Mouse (Mus musculus) heart, postnatal 4 days (tissue): ENCODE data around the gene Zscan12. TPM values are rescaled to one million over a fixed set of nuclear protein-coding genes. Genes with fewer than 3 reads are reported as not detected.
A peak's percentile ranks its signal among the peaks of the same experiment; 100 is the strongest.

Source experiments
- DNase-seq: peaks from one replicate; pipeline ENCODE4 v3.0.0; 2021
- total RNA-seq, 2 experiments: library from RNA; stranded (reverse); gene quantifications; 2 replicates each; pipeline ENCODE4 v1.2.3; 2021

Zscan12 gene
- 1 to 10 TPM; 6.6 to 7.5 TPM for total RNA-seq

DNA sequence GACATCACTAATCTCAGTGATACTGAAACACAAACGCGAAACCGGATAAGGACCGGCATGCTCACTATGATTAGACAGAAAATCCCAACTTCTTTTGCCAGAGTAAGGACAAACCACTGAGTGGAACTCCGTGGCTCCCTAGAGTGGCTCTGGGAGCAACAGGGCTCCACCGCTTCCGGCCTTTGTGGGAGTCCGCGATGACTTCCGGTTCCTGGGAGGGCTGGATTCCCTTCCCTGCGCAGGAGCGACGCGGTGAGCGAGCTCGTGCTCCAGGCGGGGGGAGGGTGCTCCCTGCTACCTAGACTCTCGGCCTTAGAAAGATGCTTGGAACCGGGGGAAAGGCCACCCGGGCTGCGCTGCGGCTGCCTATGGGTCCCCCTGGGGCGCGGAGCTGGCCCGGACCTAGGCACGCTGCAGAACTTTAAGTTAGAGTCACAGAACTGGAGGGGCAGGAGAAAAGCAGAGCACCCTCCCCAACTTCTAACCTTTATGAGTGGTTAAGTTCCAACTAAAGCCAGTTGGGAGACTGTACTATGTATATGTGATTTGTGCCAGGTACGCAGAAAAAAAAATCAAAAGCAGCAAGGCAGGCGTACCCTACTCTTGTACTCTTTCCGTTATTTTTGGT lies at the start of gene Zscan12:
Zscan12 (plus strand) TSS at position 200 of the 628 bp plus-strand sequence.
- peak; percentile 90 for DNase-seq

- DNase-seq = no peak
These were observed 49.8 kb upstream of the Zscan12 start for GRCm38 (mm10) chr13:21312854-21313253.

DNA sequence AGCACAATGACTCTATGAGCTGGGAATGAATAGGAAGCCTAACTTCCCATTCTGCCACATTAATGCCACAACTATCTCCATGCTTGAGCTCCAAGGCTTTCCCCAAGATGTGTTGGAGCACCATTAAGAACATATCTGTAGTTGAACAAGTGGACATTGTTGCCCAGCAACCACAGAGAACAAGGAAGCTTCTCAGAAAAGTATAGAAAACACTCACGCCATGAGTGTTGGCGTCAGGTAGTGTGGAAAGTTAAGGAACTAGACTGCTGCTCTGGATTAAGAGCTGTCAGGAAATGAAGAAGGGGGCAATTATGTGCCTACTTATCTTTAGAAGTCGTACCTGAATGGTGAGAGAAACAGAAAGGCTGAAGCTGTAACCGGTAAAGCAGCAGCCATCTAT lies 48.7 kb upstream of the Zscan12 start:
- no peak for DNase-seq

GRCm38 (mm10) chr13:21320262-21320661 lies 42.4 kb upstream of the Zscan12 start:
- no peak for DNase-seq

DNA sequence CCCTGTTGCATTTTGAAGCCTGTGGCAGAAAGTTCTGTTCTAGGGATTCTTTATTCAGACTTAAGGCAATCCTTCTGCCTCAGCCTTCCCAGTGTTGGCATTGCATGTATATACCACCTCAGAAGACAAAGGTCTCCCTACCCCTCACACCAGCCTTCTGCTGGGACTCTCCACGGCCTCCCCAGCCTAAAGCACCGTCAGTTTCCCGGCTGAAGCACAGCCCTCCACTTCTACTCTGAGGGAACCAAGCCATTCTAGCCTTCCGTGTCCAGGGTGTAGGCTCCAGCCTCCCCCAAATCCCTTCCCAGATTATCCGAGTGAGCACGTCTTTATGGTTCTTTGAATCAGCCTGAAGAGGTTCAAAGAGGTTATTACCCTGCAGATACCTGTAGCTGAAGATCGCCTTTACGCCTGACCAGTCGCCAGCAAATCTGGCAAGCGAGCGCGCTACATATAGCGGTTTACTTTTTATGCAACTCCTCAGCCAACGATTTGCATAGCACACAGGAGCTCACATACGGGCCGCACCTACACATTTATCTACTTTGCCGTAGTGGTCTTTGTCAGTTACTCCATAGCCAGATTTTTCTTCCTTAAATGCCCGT lies 40.6 kb upstream of the Zscan12 start:
- DNase-seq = no peak

GRCm38 (mm10) chr13:21322509-21323375 lies 39.9 kb upstream of the Zscan12 start:
- no peak for DNase-seq

- no peak for DNase-seq
These were observed 39.2 kb upstream of the Zscan12 start for GRCm38 (mm10) chr13:21323405-21323804.

DNA sequence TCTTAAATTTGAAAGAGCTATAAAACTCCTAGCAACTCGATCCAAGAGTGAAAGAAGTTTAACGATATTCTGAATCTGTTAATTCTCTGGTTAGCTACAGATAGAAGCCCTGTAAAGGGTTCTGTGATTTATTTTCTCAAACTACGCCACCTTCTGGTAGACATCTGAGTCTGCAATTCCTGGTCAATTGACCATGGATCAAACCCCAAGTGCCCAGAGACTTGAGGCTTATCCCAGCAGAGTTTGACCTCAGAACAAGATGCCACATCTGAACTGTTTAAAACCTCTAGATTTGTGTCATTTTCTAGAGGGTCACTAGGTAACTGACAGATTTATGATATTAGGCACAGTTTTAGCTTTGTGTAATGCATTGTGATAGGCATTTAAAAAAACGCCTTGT lies 36.4 kb upstream of the Zscan12 start:
- peak; percentile 7 for DNase-seq

DNA sequence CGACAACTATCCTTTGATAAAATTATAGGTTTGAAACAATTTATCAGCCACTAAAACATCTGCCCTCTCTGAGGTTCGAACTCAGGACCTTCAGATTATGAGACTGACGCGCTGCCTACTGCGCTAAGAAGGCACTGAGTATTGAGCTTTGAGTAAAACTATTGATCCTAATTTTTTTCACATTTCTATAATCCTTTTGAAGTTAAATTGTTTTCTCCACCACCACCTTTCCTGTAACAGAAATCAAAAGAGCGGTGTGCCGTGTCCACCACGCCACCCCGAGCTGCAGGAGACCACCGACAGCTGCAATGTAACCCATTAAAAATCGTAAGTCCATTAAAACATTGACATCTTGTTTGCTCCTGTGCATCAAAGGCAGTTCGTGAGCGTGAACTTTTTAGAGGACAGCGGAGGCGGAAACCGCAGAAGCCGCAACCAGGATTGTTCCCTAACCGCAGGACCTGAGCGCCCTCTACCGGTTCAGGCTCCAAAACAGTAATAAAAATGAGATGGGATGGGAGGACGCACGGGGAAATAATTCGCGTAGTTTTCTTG lies 35.9 kb upstream of the Zscan12 start:
- peak; percentile 89 for DNase-seq

GRCm38 (mm10) chr13:21327424-21327823 lies 35.2 kb upstream of the Zscan12 start:
- no peak for DNase-seq

DNA sequence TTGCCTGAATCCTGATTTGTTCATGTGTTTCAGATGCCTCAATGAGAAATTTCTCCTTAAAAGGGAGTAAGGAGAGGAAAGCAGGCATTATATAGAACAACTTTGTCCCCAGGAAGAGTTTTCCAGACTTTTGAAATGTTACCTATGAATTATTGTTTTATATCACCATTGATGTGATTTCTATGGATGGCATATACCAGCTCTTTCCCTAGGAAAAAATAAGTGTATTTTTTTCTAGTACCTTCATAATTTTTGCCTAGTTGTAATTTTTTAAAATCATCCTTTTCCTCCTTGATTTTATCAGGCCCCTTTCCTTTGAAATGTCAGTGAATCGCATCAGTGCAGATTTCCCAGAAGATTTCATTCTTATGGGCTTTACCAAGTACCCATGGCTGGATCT lies 16.0 kb upstream of the Zscan12 start, which contains the start of gene Olfr1367:
Olfr1367 (plus strand) TSS at position 301 of the 400 bp plus-strand sequence.
- DNase-seq = no peak

- no peak for DNase-seq
These were observed 12.0 kb upstream of the Zscan12 start for GRCm38 (mm10) chr13:21350593-21350992.

DNA sequence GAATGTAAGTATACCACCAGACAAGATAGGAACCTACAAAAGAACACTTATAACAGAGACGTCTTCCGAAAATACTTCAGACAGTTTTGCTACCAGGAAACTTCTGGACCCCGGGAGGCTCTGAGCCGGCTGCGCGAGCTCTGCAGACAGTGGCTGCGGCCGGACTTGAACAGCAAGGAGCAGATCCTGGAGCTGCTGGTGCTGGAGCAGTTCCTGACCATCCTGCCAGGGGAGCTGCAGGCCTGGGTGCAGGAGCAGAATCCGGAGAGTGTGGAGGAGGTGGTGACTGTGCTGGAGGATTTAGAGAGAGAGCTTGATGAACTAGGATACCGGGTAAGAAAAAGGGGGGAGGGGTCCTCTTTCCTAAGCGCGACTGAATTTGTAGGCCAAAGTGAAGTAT lies 1.1 kb downstream of the Zscan12 start:
- peak; percentile 10 for DNase-seq

DNA sequence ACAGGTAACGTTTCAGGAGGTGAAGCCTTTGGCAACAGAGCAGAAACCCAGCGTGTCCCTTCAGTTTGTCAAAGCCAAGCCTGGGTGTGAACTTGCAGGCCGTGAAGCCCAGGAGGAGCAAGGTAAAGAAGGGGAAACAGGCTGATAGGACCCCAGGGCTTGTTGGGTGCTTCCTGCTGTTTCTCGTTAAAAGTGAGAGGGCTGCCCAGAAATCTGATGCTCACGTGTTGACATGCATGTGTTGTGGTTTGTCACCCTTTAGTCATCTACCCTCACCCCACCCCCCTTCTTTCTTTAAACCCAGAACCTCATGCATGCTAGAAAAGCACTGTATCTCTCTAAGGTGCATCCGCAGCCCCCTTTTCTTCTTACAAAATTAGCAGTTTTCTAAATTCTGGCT lies 4.0 kb downstream of the Zscan12 start:
- no peak for DNase-seq

DNA sequence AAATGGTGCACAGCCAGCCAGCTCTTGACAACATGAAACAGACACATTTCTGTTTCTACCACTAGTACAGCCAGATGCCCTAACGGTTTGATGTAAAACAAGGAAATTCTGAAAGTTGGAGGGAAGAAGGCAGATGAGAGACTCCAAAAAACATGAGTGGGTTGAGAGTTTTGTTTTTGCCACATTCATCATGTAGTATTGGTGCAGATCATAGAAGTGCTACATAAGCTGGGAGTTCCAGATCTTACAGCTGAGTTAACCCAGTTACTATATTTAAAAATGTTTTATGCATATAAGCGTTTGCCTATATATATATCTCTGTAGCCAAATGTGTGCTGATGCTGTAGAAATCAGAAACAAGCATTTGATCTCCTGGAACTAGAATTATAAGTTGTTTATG lies 10.1 kb downstream of the Zscan12 start:
- DNase-seq = no peak

- no peak for DNase-seq
These were observed 15.2 kb downstream of the Zscan12 start for GRCm38 (mm10) chr13:21377773-21378172.

DNA sequence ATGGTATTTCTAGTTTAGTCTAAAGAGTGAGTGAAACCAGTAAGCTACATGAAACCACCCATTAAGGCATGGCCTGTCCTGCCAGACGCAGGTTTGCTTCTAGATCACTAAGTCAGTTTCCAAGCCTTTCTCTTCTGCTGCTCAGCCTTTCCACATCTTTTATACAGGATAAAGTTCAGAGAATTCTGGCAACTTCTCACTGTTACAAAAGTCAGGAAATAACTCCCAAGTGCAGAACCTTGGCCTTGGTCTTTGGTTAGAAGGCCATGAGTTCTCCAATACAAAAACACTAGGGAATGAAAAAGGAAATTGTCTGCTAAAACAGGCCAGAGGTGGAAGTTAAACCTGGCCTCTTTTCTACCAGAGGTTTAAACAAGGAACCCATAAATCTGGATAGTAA lies 32.6 kb downstream of the Zscan12 start:
- no peak for DNase-seq

GRCm38 (mm10) chr13:21395623-21396022 lies 33.0 kb downstream of the Zscan12 start:
- DNase-seq = no peak

DNA sequence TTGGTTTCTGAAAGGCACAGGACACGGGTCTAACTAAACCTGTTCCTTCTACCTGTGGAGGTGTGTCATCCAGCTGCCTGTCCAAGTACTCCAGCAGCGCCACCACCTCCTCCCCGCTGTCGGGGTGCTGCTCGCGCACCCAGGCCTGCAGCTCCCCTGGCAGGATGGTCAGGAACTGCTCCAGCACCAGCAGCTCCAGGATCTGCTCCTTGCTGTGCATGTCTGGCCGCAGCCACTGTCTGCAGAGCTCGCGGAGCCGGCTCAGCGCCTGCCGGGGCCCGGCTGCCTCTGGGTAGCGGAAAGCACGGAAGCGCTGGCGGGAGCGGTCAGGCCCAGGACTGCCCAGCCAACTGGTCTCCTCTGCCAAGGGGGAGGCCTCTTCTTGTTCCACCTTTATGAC lies 33.4 kb downstream of the Zscan12 start:
- peak; percentile 35 for DNase-seq

- no peak for DNase-seq
These were observed 34.9 kb downstream of the Zscan12 start for GRCm38 (mm10) chr13:21397486-21397885.

GRCm38 (mm10) chr13:21401166-21401565 lies 38.5 kb downstream of the Zscan12 start:
- DNase-seq = no peak

- DNase-seq = no peak
These were observed 39.1 kb downstream of the Zscan12 start for GRCm38 (mm10) chr13:21401636-21402286.
